Mouse (Mus musculus) neutrophil, adult 5-6 weeks (primary cell): ENCODE measurements around the gene Egfl7. TPM values are rescaled to one million over a fixed set of nuclear protein-coding genes. Genes with fewer than 3 reads are reported as not detected.

ENCODE experiments used
- ATAC-seq: fragments of 151-379, 151-347 bp; 2 replicates; pipeline ENCODE4 v1.8.0; 2017; ENCODE audit warnings: mild to moderate bottlenecking, moderate TSS enrichment; ENCODE audit not compliant: insufficient number of reproducible peaks, poor library complexity, low FRiP score, severe bottlenecking; ENCODE audit errors: extremely low read depth
- total RNA-seq: library from RNA; stranded (forward); fragments of 200-1000 nt; gene quantifications from 2 replicates; pipeline ENCODE4 v1.2.3, GENCODE M21; 2017

Egfl7 gene
- total RNA-seq, 1 experiment from 2014 or later: 0.58 TPM

DNA sequence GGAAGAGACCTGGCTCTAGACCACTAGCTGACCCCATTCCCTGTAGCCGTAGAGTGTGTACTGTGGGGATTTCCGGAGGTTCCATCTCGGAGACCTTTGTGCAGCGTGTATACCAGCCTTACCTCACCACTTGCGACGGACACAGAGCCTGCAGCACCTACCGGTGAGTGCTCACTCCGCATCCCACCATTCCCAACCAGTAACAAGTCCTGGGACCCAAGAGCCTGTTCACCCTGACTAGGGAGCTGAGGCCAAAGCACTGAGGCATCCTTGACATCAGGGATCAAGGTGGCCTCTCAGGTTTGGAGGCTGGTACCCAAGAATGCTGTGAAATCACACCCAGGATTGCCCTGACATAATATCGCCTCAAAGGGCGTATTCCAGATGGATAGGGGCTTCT is 9.5 kb downstream of the Egfl7 start:
- no peak for ATAC-seq

DNA sequence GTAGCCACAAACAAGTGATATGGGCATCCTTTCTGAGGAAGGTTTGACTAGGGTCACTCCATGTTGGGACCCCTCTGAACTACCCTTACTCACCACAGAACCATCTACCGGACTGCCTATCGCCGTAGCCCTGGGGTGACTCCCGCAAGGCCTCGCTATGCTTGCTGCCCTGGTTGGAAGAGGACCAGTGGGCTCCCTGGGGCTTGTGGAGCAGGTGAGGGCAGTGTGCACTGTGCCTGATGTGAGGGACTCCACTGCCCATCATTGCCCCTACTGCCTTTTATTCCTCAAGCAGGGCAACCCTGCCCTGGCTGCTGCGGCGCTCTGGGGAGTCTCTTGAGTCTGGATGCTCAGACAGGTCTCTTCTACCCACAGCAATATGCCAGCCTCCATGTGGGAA is 10.5 kb downstream of the Egfl7 start:
- ATAC-seq: no peak

DNA sequence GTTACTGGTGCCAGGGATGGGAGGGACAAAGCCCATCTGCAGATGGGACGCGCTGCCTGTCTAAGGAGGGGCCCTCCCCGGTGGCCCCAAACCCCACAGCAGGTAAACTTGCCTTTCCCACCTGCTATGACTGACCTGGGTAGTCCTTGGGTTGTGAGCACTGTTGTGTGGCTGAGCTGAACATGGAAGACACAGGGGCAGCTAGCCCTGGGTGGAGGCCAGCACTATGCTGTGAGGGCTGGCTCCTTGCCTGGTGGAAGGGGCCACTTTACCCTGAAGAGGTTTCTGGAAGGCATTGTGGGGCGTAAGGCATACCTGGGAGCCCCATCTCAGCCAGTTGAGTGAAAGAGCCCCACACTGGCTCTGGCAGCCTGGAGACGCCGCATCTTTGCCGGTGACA is 11.1 kb downstream of the Egfl7 start:
- no peak for ATAC-seq

DNA sequence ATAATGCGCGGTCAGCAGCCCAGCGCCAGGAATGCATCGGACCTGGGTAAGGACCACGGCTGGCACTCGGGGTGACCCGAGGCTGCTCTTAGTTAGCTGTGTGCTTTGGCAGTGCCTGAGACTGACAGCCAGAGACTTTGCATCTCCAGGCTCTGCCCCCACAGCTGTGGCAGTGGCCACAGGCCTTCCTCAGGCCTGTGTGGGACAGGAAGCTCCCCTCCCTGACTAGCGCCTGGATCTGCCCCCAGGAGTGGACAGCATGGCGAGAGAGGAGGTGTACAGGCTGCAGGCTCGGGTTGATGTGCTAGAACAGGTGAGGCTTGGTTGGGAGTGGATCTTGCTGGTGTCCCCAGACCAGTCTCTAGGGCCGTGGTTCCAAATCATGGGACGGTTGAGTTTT is 11.6 kb downstream of the Egfl7 start:
- no peak for ATAC-seq

DNA sequence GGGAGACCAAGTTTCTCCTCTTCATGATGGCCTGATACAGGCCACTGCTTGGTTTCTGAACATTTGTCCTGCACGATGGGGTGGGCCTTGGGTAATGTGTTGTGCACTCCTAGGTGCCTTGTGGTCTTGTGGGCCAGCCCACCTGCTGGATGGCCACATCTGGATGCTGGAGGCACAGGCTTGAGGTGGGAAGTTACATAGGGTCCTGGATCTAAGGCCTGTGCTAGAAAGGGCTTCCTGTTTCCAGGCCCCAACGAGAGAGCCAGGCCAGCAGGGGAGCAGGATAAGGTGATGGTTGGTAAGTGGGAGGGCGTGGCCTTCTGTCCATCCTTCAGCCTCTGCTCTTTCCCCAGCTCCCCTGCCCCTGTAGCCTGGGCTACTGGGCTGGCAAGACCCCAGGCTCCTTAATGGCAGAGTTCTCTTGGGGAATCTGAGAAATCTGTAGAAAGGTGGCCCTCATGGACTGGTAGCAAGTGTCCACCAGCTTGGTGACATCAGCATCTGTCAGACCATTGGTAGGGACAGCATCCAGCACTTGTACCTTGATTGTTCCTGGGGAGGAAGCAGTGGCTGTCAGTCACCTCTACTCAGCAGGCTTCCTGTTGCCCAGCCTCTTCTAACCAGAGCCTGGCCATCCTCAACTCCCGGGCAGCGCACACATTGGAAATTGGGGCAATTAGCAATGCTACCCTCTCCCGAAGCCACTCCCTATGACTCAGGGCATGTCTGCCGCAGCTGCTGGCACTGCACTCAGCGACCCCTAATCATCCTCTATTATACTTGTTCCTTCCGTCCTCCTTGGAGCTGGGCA is 13.6 kb downstream of the Egfl7 start:
- no peak for ATAC-seq

DNA sequence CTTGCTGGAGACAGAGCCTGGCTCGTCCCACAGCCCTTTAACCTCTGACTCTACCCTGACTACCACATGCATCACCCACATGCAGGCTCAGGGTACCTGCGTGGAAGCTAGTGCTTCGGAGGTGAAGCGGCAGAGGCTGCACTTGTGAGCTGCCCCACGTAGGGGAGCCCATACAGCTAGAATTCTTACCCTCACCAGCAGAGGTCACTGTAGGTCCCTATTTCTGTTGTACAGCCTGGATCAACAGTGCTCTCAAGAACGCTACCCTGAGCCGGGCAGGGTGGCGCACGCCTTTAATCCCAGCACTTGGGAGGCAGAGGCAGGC is 14.2 kb downstream of the Egfl7 start:
- peak; percentile 65; the same call in 1 of the 2 replicates for ATAC-seq

DNA sequence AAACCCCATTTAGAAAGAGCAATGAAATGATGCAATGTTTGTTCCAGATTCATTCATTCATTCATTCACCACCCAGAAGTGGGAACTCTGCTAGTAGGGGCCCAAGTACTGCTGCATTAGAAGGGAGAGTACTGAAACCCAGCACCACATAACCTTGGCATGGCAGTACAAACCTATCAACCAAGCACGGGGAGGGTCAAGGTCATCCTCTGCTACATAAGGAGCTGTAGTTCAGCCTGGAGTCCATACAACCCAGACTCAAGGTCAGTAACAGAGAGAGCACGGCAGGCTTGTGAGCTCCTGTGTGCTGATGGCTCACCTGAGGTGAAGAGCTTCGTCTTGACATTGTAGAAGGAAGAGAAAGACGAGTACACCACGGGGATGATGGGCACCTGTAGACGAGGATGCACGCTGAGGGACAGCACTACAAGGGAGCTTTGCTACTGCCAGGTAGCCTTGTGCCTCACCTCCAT is 14.7 kb downstream of the Egfl7 start:
- no peak for ATAC-seq

DNA sequence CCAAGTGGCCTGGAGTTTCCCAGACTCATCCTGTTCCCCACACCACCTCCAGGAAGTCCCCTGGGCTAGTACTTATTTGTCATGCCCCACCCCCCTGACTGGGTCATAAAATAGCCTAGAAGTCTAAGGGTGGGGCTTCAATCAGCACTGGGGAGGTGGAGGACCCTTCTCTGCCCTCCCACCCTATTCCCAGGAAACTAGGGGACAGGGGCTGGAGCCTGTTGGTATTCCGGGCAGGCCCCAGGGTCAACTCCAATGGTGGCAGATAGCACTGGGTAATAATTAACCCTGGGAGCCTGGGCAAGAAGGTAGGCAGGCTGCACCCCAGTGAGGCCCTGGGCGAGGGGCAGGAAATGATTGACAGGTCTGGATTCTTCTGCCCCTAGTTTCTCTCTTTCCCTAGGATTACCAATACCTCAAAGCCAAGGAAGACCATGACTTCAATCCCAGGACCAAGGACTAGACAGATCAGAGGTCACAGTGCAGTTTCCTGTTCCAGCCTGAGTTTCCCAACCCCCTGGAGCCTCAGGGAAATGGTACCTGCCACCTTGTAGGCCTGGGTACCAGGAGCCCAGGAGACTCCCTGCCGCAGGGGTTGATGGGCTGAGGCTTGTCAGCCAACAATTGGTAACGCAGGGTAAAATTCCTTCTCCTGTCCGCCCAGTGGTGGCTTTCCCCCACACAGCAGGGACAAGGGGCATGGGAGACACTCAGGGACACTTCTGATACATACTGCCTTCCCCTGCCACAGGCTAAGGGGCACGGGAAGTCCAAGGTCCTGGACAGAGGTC is 15.3 kb downstream of the Egfl7 start:
- ATAC-seq: no peak

DNA sequence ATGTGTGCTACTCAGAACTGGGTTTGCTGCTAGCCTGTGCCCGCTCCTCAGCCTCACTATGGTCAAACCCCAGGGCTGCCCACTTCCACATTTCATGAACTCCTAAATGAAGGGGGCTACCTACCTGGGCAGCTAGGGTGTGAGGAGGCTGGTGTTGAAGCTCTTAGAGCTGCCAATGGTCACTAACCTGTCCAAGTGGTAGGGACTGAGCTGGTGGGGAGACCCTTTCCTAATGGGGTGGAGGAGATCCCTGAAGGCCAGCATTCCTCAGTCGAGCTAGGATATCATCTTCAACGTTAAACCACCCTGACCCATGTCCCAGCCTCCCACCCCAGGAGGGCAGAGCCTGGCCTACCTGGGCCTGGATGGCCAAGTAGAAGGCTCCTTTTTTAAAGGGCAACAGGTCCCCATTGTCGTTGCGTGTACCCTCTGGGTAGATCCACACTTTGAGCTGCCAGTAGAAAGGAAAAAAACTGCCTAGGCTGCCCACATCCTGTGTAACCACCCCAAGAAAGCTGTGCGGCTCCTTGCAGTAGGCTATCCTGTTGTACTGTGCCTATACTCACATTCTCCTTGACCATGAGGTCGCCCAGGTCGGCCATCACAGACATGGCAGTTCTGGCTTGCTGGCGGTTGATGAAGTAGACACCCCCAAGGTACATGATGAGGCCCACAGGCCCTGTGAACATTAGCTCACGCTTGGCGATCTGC is 16.1 kb downstream of the Egfl7 start:
- ATAC-seq: no peak

DNA sequence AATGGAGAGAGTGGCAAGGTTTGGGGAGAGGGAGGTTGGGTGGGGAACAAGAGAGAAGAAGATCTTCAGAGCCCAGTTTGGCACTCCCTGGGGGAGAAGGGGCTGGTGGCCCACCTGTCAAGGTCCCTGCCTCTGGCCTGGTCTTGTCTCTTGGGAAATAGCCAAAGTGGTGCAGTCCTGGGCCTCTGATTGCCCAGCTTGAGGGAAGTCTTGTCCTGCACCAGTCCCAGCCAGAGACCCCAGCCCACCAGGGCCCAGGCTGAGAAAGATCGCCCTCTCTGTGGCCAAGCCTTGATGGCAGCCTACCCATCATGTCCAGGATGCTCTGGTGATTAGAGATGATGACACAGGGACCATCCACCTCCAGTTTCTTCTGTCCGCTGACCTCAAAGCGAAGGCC is 17.1 kb downstream of the Egfl7 start:
- no peak for ATAC-seq

DNA sequence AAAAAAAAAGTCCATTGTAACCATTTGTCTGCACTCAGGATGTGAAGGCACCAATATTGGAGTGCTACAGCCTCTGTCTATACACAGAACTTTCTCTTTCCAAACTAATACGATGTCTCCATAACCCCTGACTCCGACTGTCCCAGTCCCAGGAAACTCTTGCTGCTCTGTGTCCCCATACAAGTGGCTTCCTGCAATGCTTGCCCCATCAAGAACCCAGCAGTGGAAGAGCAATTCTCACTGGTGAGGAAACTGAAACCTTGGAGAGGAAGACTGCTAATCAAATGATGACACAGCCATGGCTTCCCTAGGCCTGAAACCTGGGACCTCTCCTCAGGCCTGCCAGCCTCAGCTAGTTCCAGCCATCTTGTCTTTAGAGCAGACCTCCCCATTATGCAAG is 18.0 kb downstream of the Egfl7 start:
- no peak for ATAC-seq

DNA sequence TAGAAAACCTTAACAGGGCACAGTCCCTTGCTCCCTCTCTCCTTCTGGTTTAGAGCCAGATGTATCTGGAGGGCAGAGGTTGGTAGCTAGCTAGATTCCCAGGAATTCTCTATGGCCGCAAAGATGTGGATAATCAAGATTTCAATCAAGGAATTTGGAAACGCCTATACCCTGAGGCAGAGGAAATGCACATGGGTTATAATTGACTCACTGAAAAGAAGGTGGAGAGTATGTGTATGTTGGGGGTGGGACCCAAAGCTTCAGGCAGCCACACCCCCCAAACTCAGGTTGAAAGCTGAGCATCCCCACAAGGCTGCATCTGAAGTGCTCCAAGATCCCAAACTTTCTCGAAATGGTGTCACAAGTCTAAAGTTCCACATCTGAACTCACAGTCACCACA is 18.6 kb downstream of the Egfl7 start:
- ATAC-seq: no peak

DNA sequence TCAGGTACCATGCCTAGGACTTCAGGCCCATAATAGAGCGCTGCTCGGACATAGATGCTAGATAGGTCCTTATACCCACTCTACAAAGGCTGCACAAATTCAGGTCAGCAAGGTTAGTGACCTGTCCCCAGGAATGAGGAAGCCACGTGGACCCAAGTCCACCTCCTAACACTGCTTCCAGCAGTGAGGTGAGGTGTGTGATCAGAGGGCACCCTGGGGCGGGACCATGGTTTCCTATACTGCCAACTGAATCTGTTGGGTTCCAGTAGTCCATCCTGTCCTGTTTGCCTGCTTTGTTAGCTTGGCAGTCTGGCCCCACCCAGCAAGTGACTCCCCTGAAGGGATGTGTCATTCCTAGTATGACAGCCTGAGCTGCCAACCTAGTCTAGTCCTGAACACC is 20.2 kb downstream of the Egfl7 start:
- no peak for ATAC-seq

DNA sequence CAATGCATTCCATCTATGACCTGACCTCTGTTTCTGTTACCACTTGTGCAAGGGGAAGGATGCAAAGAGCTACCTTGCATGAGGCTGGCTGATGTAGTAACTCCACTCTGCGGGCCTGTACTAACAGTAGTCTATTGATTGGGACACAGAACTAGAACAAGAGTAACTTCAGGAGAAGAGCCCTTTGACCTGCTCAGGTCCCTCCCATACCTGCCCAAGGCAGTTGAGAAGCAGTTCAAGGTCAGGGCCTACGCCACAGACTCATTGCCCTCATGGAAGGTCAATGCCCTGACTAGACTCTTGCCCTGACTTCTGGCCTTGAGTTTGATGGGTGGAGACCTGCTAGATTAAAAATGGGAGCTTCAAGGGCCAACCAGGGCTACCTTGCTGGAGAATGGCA is 20.9 kb downstream of the Egfl7 start:
- ATAC-seq: no peak

DNA sequence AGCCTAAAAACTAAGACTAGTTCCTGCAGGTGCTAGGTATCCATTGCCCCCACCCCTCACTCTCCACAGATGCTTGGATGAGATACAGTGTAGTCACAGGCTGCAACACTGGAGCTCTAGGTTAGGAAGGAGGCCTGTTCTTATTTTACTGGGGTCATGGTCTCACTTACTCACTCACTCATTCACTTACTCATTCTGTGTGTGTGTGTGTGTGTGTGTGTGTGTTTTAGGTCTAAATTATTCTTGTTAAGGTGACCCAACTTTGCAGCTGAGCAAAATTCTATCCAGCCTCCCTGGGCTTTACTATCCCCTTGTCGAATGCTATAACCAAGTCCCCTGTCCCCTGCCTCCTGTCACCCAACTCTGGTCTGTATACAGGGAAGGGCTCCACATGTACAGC is 21.8 kb downstream of the Egfl7 start:
- ATAC-seq: no peak

DNA sequence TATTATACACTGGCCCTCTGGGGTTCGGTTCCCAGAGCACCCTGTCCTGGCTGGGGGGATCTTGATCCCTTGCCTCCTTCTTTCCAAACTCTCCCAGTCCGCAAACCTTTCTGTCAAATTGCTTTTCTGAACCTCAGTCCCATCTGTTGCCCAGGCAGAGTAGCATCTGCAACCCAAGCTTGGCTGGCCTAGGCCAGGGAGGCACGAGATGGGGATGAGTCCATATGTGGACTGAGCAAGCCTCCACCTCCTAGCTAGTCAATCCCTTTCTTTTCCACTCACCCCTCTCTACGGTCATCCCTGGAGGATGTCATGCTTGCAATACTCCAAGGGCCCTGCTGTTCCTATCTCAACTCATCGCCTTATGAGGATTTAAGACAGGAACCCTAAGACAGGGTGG is 22.8 kb downstream of the Egfl7 start:
- ATAC-seq: no peak

DNA sequence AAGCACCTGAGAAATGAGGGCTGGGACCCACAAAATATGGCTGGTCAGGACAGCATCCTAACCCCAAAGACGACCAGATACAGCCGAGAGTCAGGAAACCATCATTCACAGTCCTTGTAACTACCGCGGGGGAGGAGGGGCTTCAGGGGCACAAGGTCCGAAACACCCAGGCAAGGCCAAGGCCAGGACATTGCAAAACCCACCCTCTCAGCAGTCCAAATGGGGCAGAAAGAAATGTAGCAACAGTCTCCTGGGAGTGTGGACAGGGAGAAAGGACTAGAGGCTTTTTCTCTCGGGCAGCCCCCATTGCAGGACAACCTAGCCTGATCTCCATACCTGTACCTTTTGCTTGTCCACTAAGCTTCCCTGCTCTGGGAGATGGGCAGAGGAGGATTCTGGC is 23.3 kb downstream of the Egfl7 start:
- no peak for ATAC-seq

DNA sequence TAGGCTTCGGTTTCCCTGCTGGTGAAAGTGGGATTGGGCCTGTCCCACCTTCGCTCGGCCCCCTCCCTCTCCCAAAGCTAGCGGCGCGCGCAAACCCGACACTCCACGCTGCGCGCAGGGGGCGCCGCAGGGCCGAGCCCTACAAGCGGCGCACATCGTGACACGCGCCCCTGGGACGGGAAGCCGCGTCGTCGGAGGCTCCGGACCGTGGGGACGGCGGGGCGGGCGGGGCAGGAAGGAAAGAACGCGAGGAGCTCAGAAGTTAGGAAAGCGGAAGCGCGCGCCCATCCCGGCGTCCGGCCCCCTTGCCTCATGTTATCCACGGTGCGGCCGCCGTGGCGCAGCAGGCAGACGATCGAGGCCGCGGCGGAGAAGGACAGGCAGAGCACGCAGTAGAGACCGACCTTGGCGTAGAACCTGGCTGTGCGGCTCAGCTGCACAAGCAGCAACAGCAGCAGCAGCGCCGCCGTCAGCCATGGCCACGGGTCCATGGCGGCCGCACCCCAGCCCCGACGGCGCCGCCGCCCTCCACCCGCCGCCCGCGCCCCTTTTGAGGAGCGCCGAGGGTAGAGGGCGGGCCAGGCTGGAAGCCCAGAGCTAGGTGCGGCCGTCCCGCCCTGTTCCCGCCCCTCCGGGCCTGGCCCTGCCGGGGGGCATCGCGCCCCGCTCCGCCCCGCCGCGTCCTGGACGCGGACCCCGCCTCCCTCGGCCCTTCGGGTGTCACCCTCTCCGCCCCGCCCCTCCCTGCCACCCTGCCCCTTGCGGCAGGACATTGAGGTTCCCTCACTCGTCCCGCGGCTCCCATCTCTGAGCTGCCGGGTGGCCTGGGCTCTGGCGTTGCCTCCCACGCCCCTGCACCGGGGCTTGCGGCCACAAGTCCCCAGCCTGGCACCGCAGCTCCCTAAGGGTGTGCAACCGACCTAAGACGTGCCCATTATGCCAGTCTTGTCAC is 24.2 kb downstream of the Egfl7 start, which contains the start of gene Agpat2:
TSS of gene Agpat2 (minus strand) at position 698 of the 952 bp plus-strand sequence.
- ATAC-seq: peak; percentile 64

DNA sequence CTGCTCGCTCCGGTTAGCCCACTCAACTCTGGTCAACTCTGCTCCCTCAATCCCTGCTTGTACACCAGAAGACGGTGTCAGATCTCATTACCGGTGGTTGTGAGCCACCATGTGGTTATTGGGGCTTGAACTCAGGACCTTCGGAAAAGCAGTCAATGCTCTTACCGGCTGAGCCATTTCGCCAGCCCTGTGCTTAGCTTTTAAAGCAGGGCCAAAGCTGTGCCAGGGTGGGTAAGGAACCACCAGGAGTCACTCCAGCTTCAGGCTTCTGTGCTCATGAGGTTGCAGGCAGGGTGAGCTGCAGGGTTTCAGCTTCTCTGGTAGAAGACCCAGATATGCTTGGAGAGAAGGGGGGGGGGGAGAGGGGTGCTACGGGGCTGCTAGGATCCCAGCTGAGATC is 25.5 kb downstream of the Egfl7 start:
- ATAC-seq: no peak
